Mouse (Mus musculus) left cerebral cortex, adult 9 months (tissue): Measurements from ENCODE around the gene Piezo1.

Experiments
- DNase-seq, 2 experiments: peaks; one replicate each; pipeline ENCODE4 v3.0.0; 2022; ENCODE audit warnings: low spot score in 2 of 2

The Piezo1 gene

GRCm38 (mm10) chr8:122457171-122457570, 94.0 kb downstream of the Piezo1 start:
- DNase-seq: no peak

GRCm38 (mm10) chr8:122454409-122454808, 96.7 kb downstream of the Piezo1 start:
- DNase-seq: no peak

GRCm38 (mm10) chr8:122452154-122452553, 99.0 kb downstream of the Piezo1 start:
- no peak for DNase-seq

- DNase-seq: no peak
Measured at GRCm38 (mm10) chr8:122451161-122451703, 99.9 kb downstream of the Piezo1 start.

- no peak for DNase-seq
Measured at GRCm38 (mm10) chr8:122445203-122445602, 105.9 kb downstream of the Piezo1 start.

DNA sequence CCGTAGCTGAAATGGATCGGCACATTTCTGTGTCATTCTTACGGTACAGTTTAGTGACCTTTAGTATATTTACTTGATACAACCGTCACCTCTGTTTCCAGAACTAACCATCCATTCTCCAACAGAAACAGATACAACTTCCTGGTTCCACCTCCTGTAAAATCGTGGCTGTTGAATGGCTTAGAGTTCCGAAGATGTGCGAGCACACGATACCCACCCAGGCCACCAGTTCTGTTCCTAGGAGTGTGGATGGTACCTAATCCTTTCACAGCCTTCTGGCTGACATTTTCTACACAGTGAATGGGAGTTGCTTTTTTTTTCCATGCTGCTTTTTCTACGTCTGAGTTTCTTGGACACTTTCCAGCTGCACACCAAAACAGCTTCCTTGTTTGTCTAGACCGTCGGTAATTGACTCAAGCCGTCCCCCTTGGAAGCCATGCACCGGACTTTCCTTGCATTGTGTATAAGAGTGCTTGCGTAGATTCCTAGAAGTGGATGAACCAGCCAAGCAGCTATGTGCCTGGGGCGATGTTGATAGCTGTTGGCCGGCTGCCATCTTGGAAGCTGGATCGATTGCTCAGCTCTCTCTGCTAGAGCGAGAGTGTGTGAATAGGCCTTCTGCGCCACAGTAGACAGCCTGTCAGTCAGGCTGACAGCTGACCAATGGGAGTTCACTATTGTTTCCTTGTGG, 106.9 kb downstream of the Piezo1 start:
- peak; percentile 58 to 86 for DNase-seq

- peak; percentile 99 for DNase-seq
Measured at GRCm38 (mm10) chr8:122443262-122444006, 107.7 kb downstream of the Piezo1 start, which contains the start of gene Mvd. Gene Mvd, minus strand, starts transcription at chr8:122443422.

- DNase-seq: no peak
Measured at GRCm38 (mm10) chr8:122442781-122443180, 108.3 kb downstream of the Piezo1 start.

GRCm38 (mm10) chr8:122442356-122442755, 108.8 kb downstream of the Piezo1 start:
- no peak for DNase-seq

GRCm38 (mm10) chr8:122441326-122441725, 109.8 kb downstream of the Piezo1 start:
- DNase-seq: no peak

DNA sequence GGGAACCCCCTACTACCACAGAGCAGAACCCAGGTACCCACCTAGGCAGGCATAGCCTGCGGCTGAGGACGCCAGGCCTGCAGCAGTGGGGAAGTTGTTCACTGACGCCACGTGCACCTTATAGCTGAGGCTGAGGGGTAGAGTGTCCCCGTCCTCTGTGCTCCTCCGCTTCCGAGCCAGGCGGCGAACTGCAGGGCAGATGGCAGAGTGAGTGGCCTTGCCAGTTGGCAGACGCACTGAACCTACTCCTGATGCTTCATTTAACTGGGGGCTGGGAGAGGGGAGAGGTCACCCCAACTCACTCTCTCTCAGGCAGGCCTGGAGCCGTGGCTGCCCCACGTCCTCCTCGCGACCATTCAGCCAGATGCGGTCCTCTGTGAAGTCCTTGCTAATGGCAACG, 111.8 kb downstream of the Piezo1 start:
- DNase-seq: no peak

DNA sequence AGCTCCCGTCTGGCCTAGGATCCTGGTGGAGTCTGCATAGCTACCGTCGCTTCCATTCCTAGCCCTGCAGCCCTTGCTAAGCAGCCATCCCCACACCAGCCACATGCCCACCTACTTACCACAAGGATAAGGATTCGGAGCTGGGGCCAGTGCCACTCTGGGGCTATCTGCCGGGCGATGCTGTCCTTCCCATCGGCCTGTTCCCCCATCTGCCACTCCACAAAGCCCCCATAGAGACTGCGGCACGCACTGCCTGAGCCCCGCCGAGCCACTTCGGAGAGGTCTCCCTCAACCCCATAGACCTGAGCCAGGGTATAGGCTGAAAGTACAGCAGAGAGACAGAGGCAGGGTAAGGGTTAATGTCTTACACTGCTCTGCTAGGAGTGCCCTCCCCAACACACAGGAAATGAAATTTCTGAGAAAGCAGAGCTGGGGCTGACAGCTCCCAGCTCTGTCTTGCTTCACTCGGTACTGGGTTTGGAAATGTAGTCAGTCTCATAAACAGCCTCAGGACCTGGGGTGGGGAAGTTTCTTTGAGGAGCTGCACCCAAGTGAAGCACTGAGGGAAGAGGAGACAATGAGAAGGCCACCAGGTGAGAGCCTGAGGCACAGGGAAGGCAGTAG, 113.3 kb downstream of the Piezo1 start:
- DNase-seq: no peak

GRCm38 (mm10) chr8:122436586-122437125, 114.5 kb downstream of the Piezo1 start:
- DNase-seq: no peak

- DNase-seq: no peak
Measured at GRCm38 (mm10) chr8:122436146-122436545, 115.0 kb downstream of the Piezo1 start.

DNA sequence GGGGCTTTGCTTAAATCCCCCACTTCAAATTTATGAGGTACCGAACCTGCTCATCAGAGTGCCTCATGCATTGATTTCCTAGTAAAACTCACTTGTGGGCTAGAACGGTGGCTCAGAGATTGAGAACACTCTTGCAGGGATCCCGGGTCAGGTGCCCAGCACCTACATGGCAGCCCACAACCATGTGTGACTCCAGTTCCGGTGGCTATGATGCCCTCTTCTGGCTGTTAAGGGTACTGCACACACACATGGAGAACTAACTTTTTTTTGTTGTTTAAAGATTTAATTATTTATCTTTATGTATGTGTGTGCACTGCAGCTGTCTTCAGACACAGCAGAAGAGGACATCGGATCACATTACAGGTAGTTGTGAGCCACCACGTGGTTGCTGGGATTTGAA, 115.8 kb downstream of the Piezo1 start:
- DNase-seq: no peak

DNA sequence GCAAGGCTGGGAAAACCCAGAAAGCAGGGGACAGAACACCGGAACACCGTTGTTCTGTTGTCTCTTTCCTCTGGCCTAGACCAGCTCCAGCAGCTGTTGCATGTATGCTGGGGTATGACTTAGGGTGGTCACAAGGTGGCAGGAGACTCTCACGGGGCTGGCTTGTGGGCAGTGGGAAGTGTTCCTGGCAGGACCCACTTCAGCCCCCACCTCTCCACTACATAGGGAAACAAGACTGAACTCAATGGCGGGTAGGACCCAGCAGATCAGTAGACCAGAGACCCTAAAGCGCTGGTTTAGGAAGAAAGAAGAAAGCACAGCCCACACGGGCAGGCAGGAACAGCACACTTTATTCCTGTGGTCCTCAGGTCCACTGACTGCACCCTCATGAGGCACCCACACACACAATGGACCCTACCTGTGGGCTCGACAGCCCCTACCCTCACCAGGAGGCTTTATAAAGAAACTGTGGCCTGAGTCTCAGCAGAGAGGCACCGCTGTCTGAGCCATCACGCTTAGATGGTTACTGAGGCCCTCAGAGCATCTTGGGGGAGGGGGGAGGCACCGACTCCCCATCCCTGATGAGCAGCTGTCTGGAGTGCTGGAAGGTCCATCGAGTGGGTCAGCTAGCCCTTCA, 117.7 kb downstream of the Piezo1 start:
- no peak for DNase-seq

DNA sequence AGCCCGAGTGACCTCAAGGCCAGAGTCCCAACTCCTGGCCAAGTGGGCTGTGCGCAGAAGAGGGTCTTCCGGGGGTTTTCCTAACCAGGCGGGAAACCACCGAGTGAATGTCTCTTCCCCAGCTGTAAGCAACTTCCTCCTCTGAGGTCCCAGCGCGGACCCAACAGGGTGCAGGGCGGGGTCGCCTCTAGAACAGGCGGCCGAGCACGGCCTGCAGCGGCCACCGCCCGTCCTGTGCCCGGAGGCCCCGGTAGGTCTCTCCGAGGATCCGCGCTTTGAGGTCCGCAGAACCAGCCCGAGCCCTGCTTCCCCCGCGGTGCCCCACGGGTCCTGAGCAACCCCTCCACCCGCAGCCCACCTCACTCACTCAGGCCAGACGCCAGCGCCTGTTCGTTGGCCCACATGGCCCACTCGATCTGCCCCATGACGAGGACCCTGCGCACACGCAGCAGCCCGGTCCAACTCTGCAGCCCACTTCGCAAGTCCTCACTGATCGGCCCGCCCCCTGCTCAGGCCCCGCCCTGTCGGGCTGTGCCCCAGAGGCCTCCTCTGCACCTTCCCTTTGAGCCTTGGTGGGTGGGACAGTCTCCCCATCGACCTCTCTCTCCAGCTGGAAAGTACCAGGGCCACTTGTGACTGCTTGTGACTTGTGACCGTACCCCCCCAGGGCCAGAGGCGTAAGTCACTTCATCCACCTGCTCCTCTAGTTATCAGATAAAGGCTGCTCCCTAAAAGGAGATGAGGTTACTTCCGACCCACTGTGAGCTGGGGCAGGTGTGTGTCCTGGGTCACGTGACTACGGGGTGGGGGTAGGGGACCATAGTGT, 118.5 kb downstream of the Piezo1 start, which contains the start of gene Cyba:
Cyba (minus strand) TSS at position 488 of the 826 bp plus-strand sequence.
- DNase-seq: no peak
